Mouse (Mus musculus) limb, embryonic 13.5 days (tissue): Measurements from ENCODE around the gene Clcn2. TPM values are rescaled to one million over a fixed set of nuclear protein-coding genes. Genes with fewer than 3 reads are reported as not detected.

Experiments used
- ATAC-seq: fragments of 200-750 bp; cut with Nextera tagmentation; 2 replicates; pipeline ENCODE4 v1.8.0; 2017; ENCODE audit warnings: low read depth, moderate number of reproducible peaks, moderate TSS enrichment; ENCODE audit not compliant: low FRiP score
- H3K27ac ChIP-seq: fragments of 300-500 bp; sonication (generic); 2 replicates; pipeline ENCODE4 v1.5.1; 2015; ENCODE audit warnings: inconsistent platforms, mild to moderate bottlenecking, moderate library complexity
- H3K27me3 ChIP-seq: fragments of 300-500 bp; sonication (generic); 2 replicates; pipeline ENCODE4 v1.6.1; 2015; ENCODE audit warnings: mild to moderate bottlenecking, inconsistent platforms
- H3K36me3 ChIP-seq: fragments of 300-500 bp; sonication (generic); 2 replicates; pipeline ENCODE4 v1.6.1; 2015; ENCODE audit warnings: inconsistent platforms, mild to moderate bottlenecking, moderate library complexity
- H3K4me1 ChIP-seq: fragments of 300-500 bp; sonication (generic); 2 replicates; pipeline ENCODE4 v1.6.1; 2015; ENCODE audit warnings: inconsistent platforms
- H3K4me2 ChIP-seq: fragments of 300-500 bp; sonication (generic); replicated peaks from 2 replicates; pipeline ENCODE4 v1.6.1; 2015; ENCODE audit warnings: inconsistent platforms, mild to moderate bottlenecking, moderate library complexity
- H3K4me3 ChIP-seq: fragments of 300-500 bp; sonication (generic); 2 replicates; pipeline ENCODE4 v1.5.1; 2015; ENCODE audit warnings: moderate library complexity, mild to moderate bottlenecking, inconsistent platforms
- H3K9ac ChIP-seq: fragments of 300-500 bp; sonication (generic); 2 replicates; pipeline ENCODE4 v1.6.1; 2015; ENCODE audit warnings: mild to moderate bottlenecking, inconsistent platforms
- H3K9me3 ChIP-seq: fragments of 300-500 bp; sonication (generic); 2 replicates; pipeline ENCODE4 v1.6.1; 2016; ENCODE audit warnings: inconsistent platforms
- WGBS: fragments of 180-500 bp; shearing (Covaris S2); methylation state at CpG from one replicate; pipeline ENCODE4 v1.1.7; 2015; 5-methylcytosine and 5-hydroxymethylcytosine counted together
- polyA plus RNA-seq: library from polyadenylated mRNA; unstranded; fragments of >200 nt; fragmentation: Nextera tagmentation; extraction: Ambion mirVana; gene quantifications from 2 replicates; pipeline ENCODE4 v1.2.1, GENCODE M21; 2015

The Clcn2 gene
- polyA plus RNA-seq, 1 experiment from 2014 or later = 23.3 TPM

DNA sequence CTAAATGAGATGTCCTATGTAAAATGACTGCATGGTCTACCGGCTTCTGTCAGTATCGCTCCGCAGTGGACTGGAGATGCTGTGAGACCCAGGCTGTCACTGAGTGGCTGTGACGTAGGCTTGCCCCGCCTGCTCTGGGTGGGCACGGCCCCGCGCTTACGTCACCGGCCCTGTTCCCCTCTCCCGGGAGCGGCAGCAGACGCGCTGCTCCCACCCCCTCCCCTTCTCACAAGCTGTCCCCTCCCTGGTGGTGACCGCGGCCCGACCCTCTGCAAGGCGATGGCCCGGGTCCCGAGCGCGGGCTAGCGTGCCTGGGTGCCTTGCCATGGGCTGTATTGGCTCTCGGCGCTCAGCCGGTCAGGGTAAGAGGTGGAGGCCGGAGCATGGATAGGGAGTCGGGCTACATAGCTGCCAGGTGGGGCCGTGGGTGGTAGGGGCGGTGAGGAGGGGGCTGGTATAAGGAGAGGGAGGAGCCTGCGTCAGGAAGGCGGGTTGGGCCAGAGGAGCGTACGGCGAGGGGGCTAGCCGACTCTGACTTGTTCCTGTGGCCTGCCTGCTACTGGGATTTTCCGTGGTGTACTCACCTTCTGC, 24.3 kb downstream of the Clcn2 start, which contains the start of gene Fam131a:
Fam131a (plus strand) TSS at position 131 of the 591 bp plus-strand sequence.
- Histone ChIP-seq H3K4me2 (peak within 1 kb of the TSS; percentile 77), H3K4me3 (peak within 1 kb of the TSS; percentile 62), H3K27me3 (no peaks in the 10 kb centered on the region), H3K36me3 (peaks cover 42% of the 10 kb centered on the region), H3K27ac (peak within 1 kb of the TSS; percentile 83), H3K9ac (peak within 1 kb of the TSS; percentile 71), H3K4me1 (peaks cover 40% of the 10 kb centered on the region), H3K9me3 (no peaks in the 10 kb centered on the region)
- ATAC-seq = peak; percentile 93
- 1% methylated on average over 37 of the region's 37 CpGs for WGBS

DNA sequence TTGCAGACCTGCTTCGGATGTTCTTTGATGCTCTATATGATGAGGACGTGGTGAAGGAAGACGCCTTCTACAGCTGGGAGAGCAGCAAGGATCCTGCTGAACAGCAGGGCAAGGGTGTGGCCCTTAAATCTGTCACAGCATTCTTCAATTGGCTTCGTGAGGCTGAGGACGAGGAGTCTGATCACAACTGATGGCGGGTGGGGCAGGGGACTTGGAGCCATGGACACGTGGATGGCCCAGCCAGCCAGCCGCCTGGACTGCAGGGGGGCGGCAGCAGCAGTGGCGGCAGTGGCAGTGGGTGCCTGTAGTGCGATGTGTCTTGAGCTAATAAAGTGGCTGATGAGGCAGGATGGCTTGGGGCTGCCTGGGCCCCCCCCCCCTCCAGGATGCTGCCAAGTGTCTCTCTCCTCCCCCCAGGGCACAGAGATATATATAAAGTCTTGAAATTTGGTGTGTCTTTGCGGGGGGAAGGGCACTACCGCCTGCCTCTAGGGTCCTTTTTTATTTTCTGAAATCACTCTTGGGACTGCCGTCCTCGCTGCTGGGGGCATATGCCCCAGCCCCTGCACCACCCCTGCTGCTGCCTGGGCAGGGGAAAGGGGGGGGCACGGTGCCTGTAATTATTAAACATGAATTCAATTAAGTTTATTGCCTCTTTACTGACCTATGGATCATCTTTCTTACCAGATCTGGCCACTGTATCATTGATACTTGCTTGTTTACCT, 25.1 kb downstream of the Clcn2 start:
- Histone ChIP-seq H3K4me2 (peak overlapping the region; percentile 77), H3K36me3 (peaks cover 50% of the 10 kb centered on the region), H3K9ac (no peak overlapping the region), H3K9me3 (no peaks in the 10 kb centered on the region), H3K4me3 (0 out of 2 replicates have a peak overlapping the region, but pooled peaks have one; percentile 62), H3K4me1 (peaks cover 40% of the 10 kb centered on the region), H3K27ac (peak overlapping the region; percentile 83; the same call in 1 of the 2 replicates), H3K27me3 (no peaks in the 10 kb centered on the region)
- WGBS = 39% methylated on average over 16 of the region's 16 CpGs
- no peak for ATAC-seq

DNA sequence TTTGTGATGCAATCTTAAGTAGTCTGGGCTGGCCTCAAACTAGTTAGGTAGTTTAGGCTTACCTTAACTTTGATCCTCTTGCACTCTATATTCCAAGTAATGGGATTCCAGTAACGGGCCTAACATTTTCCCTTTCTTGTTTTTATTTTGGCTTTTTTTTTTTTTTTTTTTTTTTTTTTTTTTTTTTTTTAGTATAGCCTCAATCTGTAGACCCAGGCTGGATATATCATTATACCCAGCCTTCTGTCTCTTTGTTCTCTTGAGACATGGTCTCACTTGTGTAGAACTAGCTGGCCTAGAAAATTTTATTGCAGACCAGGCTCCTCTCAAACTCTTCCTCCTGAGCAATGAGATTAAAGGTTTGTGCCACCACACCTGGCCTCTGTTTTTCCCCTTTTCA, 25.9 kb downstream of the Clcn2 start:
- H3K36me3 ChIP-seq = peaks cover 58% of the 10 kb centered on the region
- H3K4me1 ChIP-seq = peaks cover 39% of the 10 kb centered on the region
- H3K4me2 ChIP-seq = no peak overlapping the region
- no peak overlapping the region for H3K27ac ChIP-seq
- no peak overlapping the region for H3K9ac ChIP-seq
- no peaks in the 10 kb centered on the region for H3K9me3 ChIP-seq
- ATAC-seq = no peak
- 52% methylated on average over 1 of the region's 1 CpGs for WGBS
- H3K27me3 ChIP-seq = no peaks in the 10 kb centered on the region
- no peak overlapping the region for H3K4me3 ChIP-seq

DNA sequence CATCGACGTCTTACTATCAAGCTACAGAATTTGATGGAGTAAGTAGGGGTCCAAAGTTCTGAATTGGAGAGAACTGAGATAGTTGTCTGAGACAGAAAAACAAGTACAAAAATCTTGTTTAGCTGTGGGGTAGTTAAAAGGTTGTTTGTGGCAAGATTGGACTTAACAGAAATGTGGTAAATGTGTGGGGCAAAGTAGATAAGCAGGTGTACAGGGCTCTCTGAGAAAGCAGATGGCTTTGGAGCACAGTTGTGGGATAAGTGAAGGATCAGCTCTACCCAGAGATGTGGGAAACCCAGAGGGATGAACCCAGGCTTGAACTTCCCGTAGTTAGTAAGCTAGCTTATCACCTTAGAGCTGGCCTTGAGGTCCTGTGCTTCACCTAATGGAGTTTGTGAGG, 26.8 kb downstream of the Clcn2 start:
- H3K9me3 ChIP-seq = no peaks in the 10 kb centered on the region
- no peak overlapping the region for H3K9ac ChIP-seq
- no peaks in the 10 kb centered on the region for H3K27me3 ChIP-seq
- H3K4me3 ChIP-seq = no peak overlapping the region
- no peak overlapping the region for H3K4me2 ChIP-seq
- H3K27ac ChIP-seq = no peak overlapping the region
- ATAC-seq = no peak
- H3K36me3 ChIP-seq = peaks cover 67% of the 10 kb centered on the region
- 87% methylated on average over 3 of the region's 3 CpGs for WGBS
- H3K4me1 ChIP-seq = peaks cover 31% of the 10 kb centered on the region

DNA sequence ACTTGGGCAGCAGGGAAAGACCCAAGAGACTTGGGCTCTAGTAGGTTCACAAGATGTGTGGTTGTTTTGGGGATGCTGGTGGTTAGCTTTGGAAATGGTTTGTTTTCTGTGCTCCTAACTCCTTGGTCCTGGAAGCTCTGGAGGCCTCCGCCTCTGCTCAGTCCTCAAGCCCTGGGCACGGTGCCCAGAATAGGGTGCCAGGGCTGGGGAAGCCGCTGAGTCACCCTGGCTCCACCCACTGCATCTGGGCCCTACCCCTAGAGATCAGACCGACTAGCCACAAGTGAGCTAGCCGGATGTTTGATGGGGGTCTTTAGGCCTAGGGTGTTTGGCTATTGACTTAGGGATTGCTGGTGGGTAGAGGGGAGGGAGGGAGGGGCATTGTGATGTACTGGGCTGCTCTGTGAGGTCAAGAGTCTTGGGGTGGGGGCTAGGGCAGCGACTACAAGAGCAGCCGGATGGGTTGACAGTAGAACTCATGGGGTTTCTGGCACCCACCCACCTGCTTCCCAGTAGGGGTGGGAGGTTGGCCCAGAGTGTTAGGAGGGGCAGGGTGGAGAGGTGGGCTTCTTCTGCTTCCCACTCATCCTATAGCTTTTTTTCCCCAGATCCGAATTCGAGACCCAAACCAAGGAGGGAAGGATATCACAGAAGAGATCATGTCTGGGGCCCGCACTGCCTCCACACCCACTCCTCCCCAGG, 39.4 kb downstream of the Clcn2 start:
- peaks cover 23% of the 10 kb centered on the region for H3K4me1 ChIP-seq
- no peak for ATAC-seq
- no peak overlapping the region for H3K9ac ChIP-seq
- 88% methylated on average over 10 of the region's 10 CpGs for WGBS
- H3K4me2 ChIP-seq = no peak overlapping the region
- no peak overlapping the region for H3K27ac ChIP-seq
- H3K27me3 ChIP-seq = no peaks in the 10 kb centered on the region
- H3K4me3 ChIP-seq = no peak overlapping the region
- H3K9me3 ChIP-seq = no peaks in the 10 kb centered on the region
- peaks cover 89% of the 10 kb centered on the region for H3K36me3 ChIP-seq

DNA sequence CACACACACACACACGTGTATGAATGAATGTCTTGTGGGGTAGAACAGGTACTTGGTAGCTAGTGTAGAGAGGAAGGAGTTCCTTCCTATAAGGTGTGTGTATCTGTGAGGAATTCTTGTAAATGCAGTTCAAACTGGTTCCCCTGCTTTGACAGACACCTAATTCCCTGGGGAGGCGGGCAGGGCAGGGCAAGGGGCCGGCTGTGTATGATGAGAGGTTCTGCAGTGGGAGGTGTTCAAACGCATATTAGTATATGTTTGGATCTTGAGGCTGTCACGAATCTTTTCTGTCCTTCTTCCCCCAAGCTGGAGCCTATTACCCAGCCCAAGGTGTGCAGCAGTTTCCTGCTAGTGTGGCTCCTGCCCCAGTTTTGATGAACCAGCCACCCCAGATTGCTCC, 40.2 kb downstream of the Clcn2 start:
- ATAC-seq = no peak
- no peak overlapping the region for H3K4me3 ChIP-seq
- no peaks in the 10 kb centered on the region for H3K9me3 ChIP-seq
- peaks cover 23% of the 10 kb centered on the region for H3K4me1 ChIP-seq
- H3K27me3 ChIP-seq = no peaks in the 10 kb centered on the region
- H3K27ac ChIP-seq = no peak overlapping the region
- WGBS = 80% methylated on average over 5 of the region's 5 CpGs
- peaks cover 82% of the 10 kb centered on the region for H3K36me3 ChIP-seq
- H3K9ac ChIP-seq = no peak overlapping the region
- H3K4me2 ChIP-seq = no peak overlapping the region

DNA sequence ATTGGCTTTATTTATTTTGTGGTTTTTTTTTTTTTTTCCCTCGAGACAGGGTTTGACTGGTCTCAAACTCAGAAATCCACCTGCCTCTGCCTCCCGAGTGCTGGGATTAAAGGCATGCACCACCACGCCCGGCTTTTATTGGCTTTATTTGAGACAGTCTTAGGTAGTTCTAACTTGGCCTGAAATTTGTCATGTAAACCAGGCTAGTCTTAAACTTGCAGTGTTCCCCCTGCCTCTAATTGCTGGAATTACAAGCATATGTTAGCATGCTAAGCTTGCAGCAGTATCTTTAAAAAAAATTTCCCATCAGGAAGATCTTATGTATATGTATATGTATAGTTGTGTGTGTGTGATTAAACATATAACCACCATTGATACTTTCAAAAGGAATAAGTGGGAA, 40.8 kb downstream of the Clcn2 start:
- Histone ChIP-seq H3K4me2 (no peak overlapping the region), H3K9ac (no peak overlapping the region), H3K4me3 (no peak overlapping the region), H3K27me3 (no peaks in the 10 kb centered on the region), H3K36me3 (peaks cover 75% of the 10 kb centered on the region), H3K4me1 (peaks cover 27% of the 10 kb centered on the region), H3K27ac (no peak overlapping the region), H3K9me3 (no peaks in the 10 kb centered on the region)
- 67% methylated on average over 4 of the region's 4 CpGs for WGBS
- no peak for ATAC-seq

DNA sequence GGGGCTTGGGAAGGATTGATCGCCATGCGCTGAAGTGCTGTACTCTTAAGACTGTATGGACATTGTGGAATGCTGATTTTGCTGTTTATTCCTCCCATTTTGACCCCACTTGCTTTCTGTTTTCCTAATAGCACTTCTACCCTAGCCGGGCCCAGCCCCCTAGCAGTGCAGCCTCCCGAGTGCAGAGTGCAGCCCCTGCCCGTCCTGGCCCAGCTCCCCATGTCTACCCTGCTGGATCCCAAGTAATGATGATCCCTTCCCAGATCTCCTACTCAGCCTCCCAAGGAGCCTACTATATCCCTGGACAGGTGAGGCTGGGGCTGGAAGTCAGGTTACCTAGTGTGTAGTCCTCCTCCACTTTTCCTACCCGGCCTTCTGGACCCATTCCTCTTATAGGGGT, 42.3 kb downstream of the Clcn2 start:
- no peak overlapping the region for H3K9ac ChIP-seq
- H3K4me3 ChIP-seq = peak overlapping the region; percentile 95; the same call in 1 of the 2 replicates
- H3K36me3 ChIP-seq = peaks cover 60% of the 10 kb centered on the region
- 91% methylated on average over 6 of the region's 6 CpGs for WGBS
- H3K27me3 ChIP-seq = no peaks in the 10 kb centered on the region
- no peak for ATAC-seq
- no peaks in the 10 kb centered on the region for H3K9me3 ChIP-seq
- H3K4me2 ChIP-seq = peak overlapping the region; percentile 99
- no peak overlapping the region for H3K27ac ChIP-seq
- peaks cover 29% of the 10 kb centered on the region for H3K4me1 ChIP-seq

DNA sequence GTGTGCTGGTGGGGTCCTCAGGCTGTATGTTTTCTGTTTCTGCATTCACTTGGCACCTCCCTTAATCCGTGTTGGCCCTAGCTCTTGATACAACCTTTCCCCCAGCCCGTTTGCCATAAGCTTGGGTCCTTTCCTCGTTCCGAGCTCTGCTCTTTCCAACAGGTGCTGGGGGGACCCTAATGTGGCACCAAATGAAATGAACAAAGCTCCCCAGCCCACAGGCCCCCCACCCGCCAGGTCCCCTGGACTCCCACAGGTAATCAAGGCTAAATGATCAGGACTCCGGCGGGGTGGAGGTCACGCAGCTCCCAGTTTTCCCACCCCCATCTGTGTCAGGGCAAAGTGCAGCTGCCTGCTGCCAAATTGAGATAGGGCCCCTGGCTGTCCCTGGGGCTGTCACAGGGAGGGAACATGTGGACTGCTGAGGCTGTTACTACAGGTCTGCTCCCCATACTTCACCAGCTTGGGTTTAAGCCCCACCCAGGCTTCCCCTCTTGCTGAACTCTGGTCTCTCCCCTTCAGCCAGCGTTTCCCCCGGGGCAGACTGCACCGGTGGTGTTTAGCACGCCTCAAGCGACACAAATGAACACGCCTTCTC, 43.7 kb downstream of the Clcn2 start:
- peak overlapping the region; percentile 94 for H3K27ac ChIP-seq
- peaks cover 46% of the 10 kb centered on the region for H3K36me3 ChIP-seq
- H3K9me3 ChIP-seq = no peaks in the 10 kb centered on the region
- H3K27me3 ChIP-seq = no peaks in the 10 kb centered on the region
- H3K4me3 ChIP-seq = peak overlapping the region; percentile 95
- H3K9ac ChIP-seq = peak overlapping the region; percentile 98
- H3K4me1 ChIP-seq = peaks cover 29% of the 10 kb centered on the region
- 9% methylated on average over 14 of the region's 14 CpGs for WGBS
- H3K4me2 ChIP-seq = peak overlapping the region; percentile 99
- ATAC-seq = no peak

DNA sequence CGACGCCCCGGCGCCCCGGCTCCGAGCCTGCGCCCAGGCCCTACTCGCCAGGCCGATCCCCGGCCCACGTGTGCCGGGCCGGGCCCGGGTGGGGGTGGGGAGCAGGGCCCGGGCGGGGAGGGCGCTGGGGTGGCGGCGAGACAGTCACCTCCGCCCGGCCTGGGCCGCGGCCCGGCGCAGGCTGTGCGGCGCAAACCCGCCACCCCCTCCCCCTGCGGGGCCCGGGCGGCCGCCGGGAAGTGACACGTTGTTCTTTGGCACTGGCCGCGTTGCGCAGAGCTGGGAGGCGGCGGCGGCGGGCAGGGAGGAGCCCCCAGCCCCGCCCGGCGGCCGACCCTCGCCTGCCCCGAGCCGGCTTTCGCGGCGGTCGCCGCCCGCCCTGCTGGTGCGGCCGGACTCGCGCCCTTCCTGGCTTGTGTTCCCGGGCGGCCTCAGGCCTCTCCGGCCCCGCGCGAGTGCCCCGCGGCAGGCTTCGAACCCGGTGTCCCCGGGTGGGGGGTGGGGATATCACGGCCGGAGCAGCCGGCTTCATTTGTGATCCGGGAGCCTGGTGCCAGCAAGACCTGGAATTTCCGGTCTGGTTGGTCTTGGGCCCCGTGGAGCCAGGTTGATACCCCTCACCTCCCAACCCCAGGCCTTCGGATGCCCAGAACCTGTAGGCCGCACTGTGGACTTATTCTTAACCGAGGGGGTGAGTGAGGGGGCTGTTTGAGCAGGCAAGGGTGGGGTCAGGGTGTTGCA, 44.4 kb downstream of the Clcn2 start:
- Histone ChIP-seq H3K4me2 (peak overlapping the region; percentile 99), H3K36me3 (peaks cover 39% of the 10 kb centered on the region), H3K4me1 (peaks cover 29% of the 10 kb centered on the region), H3K27me3 (no peaks in the 10 kb centered on the region), H3K27ac (peak overlapping the region; percentile 94), H3K9me3 (no peaks in the 10 kb centered on the region), H3K9ac (peak overlapping the region; percentile 98), H3K4me3 (peak overlapping the region; percentile 95)
- WGBS = under 1% methylated on average over 36 of the region's 78 CpGs
- no peak; the same call in 1 of the 2 replicates for ATAC-seq

DNA sequence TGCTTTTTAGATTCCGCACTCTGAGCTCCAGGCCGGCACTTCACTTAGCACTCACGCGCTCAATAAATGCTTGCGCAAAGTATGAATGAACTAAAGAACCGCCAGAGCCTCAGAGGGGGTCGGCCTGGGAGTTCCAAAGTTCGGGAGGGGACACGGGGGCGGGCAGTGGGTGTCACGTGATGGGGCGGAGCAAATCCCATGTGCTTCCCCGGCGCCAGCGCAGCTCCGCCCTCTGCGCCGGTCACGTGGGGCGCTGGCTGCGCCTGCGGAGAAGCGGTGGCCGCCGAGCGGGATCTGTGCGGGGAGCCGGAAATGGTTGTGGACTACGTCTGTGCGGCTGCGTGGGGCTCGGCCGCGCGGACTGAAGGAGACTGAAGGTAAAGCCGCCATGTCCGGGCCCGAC, 45.0 kb downstream of the Clcn2 start:
- no peaks in the 10 kb centered on the region for H3K27me3 ChIP-seq
- H3K36me3 ChIP-seq = peaks cover 33% of the 10 kb centered on the region
- no peaks in the 10 kb centered on the region for H3K9me3 ChIP-seq
- peak overlapping the region; percentile 94 for H3K27ac ChIP-seq
- H3K9ac ChIP-seq = peak overlapping the region; percentile 98
- H3K4me1 ChIP-seq = peaks cover 28% of the 10 kb centered on the region
- peak; percentile 97 for ATAC-seq
- 0% methylated on average over 37 of the region's 38 CpGs for WGBS
- H3K4me2 ChIP-seq = peak overlapping the region; percentile 99
- H3K4me3 ChIP-seq = peak overlapping the region; percentile 95
